Mouse (Mus musculus) layer of hippocampus, adult 18-20 months (tissue): ENCODE measurements around the gene Cd151. TPM values are rescaled to one million over a fixed set of nuclear protein-coding genes. Genes with fewer than 3 reads are reported as not detected.

Experiments used
- DNase-seq, 2 experiments: peaks; one replicate each; pipeline ENCODE4 v3.0.0; 2022; ENCODE audit warnings: low spot score in 2 of 2
- long read RNA-seq: library from polyadenylated mRNA; stranded (forward); transcript quantifications from one replicate; pipeline ENCODE4 v2.0.0, GENCODE M21; 2021
- total RNA-seq, 2 experiments: library from RNA; stranded (reverse); gene quantifications; 2 replicates each; pipeline ENCODE4 v1.2.3; 2021

Cd151 gene
- 10 to 100 TPM; 24.2 to 26.0 TPM for total RNA-seq
- long read RNA-seq, transcript Cd151-203 (8 exons, 1,708 nt), result major isoform, 8 of 16 reads
- long read RNA-seq, partial matches to known transcripts, result 0 of 16 reads
- long read RNA-seq, other reads (novel, unspliced or antisense), result 3 of 16 reads

DNA sequence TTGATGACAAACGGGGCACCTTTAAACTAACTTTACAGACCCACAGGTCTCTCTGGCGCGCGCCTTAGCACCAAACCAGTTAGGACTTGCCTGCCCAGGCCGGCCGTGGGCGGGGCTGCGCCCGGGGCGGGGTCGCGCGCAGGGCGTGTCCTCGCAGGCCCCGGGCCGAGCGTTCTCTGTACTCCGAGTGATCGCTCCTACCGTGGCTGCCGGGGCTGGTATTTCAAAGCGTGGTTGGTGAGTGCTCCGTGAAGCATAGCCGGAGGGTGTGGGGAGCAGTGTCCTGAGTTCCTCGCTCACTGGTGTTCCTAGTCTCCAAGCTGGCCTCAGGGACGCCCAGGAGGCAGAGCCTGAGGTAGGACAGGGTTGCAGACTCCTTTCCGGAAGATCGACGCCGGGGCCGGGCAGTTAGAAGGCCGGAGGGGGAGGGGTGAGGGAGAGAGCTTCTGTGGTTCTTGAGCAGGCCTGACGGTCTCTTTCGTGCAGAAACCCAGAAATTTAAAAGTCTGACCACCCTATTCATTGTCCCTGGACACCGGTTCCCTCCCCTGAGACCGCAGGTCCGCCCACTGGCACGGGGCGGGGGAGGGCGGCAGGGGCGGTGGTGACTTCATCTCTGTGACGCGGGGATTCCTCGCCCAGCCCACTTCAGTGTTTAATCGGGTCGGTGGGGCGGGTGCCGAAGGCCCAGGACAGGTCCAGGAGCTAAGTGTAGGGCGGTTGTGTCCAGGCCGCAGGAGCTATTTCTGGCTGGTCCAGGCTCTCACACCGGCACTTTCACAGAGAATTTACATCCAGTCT, at the start of gene Cd151:
Gene Cd151 (plus strand): TSS at position 163 of the 801 bp plus-strand sequence.
- DNase-seq, result no peak

- DNase-seq, result no peak
These were observed 49.2 kb upstream of the Cd151 start for GRCm38 (mm10) chr7:141417731-141418681.

- peak in 1 of 2 experiments; percentile 76 for DNase-seq
These were observed 48.2 kb upstream of the Cd151 start for GRCm38 (mm10) chr7:141418970-141419369.

DNA sequence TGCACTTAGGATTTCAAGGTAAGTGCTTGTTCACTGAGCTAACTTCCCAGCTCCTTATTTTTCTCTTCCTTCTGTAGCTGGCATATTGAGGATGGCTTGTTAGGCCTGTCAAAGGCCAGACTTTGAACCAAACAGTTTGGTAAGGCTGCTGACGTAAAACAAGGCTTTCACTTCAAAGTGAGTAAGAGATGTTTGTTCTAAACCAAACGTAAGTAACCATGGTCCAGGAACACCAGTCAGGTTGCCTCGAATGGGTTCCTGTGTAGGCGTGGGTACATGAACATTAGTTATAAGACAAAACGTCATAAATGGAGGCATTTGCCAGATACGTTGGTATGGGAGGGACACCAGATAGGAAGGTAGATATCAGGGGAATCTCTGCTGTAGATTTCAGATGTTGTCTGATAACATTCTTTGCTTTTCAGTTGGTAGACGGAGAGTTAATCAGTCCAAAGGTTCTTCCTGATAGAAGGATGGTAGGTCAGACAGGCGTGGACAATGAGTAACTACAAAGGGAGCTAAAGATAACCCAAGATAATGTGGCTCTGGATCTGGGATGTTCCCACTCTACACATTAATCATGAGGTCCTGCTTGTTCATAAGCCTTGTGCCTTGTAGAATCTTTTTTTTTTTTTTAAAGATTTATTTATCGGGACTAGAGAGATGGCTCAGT, 47.0 kb upstream of the Cd151 start:
- DNase-seq, result no peak

GRCm38 (mm10) chr7:141423811-141424210, 43.4 kb upstream of the Cd151 start:
- no peak for DNase-seq

- DNase-seq, result no peak
These were observed 40.1 kb upstream of the Cd151 start for GRCm38 (mm10) chr7:141426948-141427730.

DNA sequence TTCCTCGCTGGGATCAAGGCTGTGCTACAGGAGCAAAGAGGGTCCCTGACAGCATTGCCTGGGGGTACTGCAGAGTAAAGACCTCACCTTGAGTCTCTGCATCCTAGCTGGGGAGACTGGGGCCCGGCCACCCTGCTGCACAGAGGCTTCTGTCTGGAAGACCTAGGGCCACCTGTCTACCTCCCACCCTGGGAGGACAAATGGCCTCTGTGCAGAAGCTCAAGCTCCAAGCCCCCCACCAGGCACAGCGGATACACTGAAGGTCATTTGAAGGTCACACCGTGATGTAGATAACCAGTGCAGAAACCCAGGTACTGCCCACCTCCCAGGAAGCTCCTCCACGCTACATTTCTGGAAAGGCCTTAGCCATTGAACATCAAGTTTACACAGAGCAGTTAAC, 38.5 kb upstream of the Cd151 start:
- no peak for DNase-seq

DNA sequence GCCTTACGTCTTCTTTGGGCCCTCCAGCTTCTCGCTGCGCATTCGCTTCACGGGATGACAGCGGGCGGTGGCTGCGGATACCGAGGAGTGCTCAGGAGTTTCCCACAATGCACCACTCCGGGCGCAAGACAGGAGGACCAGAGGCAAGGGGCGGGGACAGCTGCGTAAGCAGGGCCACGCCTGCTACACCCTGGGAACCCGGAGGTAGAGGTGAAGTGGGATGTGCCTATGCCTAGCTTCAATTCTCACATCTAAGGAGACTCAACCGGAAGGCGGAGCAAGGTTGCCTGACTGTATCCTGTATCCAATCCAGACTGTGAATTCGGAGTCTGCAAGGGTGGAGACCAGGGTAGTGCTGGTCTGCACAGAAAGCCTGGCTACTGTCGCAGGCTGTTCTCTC, 37.9 kb upstream of the Cd151 start, which contains the start of gene Cend1:
Gene Cend1 (minus strand): TSS at position 182 of the 400 bp plus-strand sequence.
- DNase-seq, result peak; percentile 89 to 92

DNA sequence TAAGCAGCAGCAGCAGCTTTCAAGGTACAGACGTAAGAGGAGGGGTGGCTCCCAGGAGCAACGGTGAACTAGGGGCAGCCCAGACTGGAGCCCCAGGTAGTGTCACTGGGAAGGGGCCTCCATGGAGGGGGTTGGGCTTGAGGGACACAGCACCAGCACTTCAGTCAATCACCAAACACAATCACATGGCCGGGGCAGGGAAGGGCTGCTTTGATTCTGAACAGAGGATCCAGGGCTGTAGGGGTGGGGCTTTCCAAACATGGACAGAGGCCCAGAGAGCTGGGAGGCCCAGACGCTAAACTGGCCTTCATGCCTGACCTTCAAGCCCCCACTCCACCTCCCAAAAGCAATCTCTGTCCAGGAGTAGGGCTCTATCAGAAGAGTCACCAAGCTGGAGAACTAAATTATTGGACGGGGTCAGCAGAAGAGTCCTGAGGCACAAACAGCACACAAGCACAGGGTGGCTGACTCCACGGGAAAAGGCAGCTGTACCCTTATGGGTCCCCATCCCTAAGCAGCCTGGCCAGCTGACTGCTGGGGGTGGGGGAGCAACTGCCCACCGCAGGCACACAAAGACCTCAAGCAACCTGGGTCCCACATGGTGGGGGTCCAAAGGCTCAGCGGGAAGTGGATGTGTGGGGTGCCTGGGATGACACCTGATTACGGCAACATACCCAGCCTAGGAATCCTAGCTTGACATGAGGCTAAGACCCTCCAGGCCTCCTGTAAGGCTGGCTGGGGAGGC, 37.2 kb upstream of the Cd151 start:
- DNase-seq, result no peak

DNA sequence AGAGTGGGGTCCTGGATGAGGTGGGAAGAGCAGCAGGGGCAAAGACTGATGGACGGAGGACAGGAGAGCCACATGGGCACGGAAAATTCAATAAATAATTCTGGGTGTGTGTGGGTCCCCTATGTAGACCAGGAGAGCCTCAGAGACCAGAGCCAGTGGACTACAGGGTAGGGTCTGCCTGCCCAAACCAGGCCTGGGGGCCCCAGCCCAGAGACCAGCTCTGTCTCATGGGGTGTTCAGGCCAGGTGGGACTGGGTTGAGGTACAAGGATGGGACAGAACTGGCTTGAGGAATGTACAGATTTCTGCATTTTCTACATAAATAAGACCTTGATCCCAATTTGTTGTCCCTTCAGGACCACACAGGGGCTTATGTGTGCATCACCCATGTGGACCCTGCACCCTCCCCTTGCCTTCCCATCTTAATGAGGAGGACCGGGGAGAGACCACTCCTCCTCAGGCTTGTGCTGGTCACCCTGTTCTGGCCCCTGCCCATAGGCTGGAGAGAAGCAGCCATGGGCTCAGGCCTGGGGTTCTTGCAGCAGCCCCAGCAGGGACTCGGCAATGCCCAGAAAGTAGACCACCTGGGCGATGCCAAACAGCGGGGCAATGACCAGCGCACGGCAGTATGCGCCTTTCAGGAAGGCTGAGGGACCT, 36.5 kb upstream of the Cd151 start:
- no peak for DNase-seq

DNA sequence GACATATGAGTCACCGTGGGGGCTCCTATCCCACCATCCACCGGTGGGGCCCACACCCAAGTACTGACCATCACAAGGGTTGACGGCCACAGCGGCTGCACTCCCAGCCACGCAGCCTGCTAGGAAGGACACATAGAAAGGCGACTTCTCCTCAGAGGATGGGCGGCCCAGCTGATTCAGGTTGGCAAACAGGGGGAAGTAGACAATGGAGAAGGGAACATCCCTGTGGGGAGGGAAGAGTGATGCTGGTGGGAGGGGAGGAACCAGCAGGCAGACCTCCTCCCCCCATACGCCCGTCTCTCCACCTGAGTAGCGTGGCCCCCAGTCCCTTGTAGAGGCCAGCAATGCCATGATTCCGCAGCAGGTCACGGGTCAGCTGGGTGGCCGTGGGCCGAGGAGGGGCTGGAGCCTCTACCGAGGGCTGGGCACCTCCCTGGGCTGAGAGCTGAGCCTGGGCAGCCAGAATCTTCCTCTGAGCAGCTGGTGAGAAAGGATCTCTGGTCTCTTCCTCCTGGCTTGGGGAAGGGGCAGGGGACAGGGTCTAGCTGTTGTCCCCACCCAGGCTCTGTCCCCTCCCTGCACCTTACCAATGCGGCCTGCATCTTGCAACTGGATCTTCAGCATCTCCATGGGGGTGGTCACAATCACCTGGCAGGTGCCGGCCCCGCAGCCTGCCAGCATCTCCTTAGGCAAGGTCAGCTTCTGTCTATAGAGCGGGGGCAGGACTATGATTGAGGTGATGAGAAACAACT, 35.6 kb upstream of the Cd151 start:
- DNase-seq, result no peak

DNA sequence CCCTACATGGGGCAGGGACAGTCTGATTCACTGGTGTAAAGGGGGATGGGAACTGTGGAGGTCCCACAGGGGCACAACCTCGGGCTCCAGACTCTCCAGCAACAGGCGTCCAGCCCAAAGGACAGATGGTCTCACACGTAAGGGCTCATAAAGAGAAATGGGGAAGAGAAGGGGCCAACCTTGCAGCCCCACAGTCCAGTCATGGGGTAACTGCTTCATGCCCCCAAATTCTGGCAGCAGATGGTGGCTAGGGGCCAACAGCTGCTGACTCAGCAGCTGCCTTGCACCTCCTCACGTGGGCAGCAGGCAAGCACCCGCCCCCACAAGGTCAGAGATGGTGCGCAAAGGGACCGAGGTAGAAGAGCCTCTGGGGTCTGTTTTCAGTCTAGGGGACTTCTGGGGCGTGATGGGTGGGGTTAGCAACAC, 35.0 kb upstream of the Cd151 start:
- no peak for DNase-seq

DNA sequence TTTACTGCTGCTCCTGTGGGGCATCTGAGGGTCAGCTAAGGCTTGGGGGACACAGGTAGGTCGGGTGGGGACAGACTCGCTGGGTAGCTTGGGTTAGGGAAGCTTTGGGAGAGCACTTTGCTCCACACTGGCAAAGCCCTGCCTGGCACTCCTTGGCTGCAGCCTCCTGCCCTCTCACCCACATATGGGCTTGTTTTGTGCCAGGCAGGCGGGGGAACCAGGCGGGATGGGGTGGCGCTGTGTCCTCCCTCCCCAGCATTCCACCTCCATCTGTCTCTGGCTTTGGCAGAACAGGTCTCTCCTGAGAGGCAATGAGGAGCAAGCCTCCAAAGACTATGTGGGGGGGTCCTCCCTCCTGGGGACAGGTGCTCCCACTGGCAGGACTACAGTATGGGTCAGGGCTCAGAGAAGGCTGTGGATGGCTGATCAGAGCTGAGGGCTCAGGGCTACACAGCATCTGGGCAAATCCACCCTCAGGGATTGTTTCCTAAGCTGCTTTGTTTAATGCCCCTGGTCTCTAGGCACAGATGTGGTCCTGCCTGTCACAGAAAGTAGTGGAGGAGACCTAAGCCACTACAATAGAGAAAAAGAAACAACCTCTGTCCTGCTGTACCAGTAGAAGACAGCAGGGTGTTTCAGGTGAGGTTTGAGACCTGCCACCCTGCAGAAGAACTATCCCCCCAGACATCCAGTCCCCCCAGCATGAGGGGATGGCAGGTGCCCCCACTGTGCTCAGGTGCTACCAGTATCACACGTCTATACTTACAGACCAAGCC, 34.3 kb upstream of the Cd151 start:
- peak in 1 of 2 experiments; percentile 49 for DNase-seq

DNA sequence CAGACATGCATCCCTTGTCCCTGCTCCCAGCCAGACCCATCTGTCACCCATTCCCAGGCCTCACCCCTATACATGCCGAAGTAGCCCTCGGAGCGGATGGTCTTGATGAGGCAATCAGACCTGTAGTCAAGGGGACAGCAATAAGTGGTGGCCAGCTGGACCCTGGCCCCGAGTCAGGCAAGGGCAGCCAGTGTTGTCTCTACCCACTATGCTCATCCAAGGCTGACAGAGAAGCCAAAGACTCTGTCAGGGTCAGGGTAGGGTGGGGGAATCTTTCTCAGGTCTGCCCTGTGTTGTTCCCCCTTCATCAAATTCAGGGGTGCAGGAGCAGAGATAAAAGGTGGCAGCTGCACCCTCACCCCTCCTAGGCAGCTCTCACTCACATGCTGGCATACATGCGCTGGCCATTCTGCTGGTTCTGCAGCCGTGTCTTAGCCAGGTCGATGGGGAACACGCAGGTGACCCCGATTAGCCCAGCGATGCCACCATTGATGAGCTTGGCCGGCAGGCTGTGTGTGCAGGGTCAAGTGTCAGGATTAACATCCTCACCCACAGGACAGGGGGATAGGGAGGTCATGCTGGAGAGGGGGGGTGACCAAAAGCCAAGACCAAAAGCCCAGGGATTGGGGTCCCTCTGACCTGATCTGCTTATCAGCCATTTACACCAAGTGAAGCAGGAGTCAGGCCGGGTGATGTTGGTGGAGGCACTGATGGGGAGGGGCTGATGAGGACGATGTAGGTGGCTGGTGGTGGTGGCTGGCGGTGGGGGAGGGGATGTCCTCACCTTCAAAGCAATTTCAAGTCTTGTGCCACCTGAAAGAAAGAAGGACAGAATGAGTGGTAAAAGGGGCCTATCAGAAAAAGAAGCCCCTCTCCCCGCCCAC, 33.4 kb upstream of the Cd151 start:
- no peak for DNase-seq

GRCm38 (mm10) chr7:141434464-141434863, 32.7 kb upstream of the Cd151 start:
- DNase-seq, result peak; percentile 74 to 85

DNA sequence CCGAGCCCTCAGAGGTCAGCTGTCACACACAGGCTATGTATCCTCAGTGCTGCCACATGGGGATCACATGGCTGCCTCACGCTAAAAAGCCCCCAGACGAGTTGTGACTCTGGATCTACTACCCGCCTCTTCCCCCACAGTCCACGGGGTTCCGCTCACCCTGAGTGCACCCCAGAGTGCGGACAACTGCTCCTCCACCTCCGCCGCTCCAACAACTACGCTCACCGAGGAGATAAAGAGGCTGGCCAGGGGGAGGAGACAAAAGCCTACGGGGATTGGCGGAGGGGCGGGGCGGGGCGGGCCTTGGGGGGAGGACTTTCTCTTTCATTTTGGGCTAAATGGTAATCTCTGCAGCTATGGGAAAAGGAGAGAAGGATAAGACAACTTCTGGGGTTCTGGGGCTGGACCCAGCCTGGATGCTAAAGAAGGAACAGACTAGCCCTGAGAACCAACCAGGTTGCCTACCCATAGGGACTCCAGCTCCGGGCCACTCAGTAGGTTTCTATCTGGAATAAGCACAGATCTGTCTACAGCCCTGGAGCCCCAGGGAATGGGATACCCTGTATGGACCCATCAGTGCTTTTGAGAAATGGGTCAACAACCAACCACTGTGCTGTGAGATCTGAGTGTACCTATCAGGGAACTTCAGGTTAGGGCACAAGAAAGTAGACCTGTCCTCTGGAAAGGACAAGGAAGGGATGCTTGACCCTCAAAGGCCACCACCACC, 31.9 kb upstream of the Cd151 start:
- peak in 1 of 2 experiments; percentile 44 for DNase-seq
